Mouse (Mus musculus) liver, postnatal 0 days (tissue): ENCODE measurements around the gene Tcf7l2.

Experiments used
- CTCF ChIP-seq: sonication (generic); IDR thresholded peaks from 2 replicates; pipeline ENCODE4 v1.5.1; 2016; ENCODE audit warnings: antibody characterized with exemption, low read depth
- EP300 ChIP-seq: IDR thresholded peaks from 2 replicates; pipeline ENCODE4 v1.6.1; 2016; ENCODE audit warnings: antibody characterized with exemption, low read depth, mild to moderate bottlenecking

GRCm38 (mm10) chr19:55953207-55953606 is 211.6 kb downstream of the Tcf7l2 start:
- TF ChIP-seq EP300 = no peak
- no peak for TF ChIP-seq CTCF
